Mouse (Mus musculus) lung, adult 2 months (tissue): ENCODE data around the gene Klk1b8. TPM values are rescaled to one million over a fixed set of nuclear protein-coding genes. Genes with fewer than 3 reads are reported as not detected.
"Not testable (repeated sequence)": the region's sequence is repeated elsewhere in the genome, so short reads cannot be mapped to it uniquely, and the experiment has no call there.

Experiments
- DNase-seq: peaks from one replicate; pipeline ENCODE4 v3.0.0; 2022
- H3K4me1 ChIP-seq: fragments of 200-500 bp; 2 replicates; pipeline ENCODE4 v1.6.1; 2011; ENCODE audit warnings: low read length; ENCODE audit not compliant: control insufficient read depth, insufficient read depth
- H3K4me3 ChIP-seq: fragments of 200-500 bp; replicated peaks from 2 replicates; pipeline ENCODE3; 2011; ENCODE audit warnings: low read depth, mild to moderate bottlenecking, control low read depth, low read length; ENCODE audit errors: extremely low read depth
- CTCF ChIP-seq: fragments of 200-500 bp; IDR thresholded peaks from 2 replicates; pipeline ENCODE4 v1.5.1; 2011; ENCODE audit warnings: mild to moderate bottlenecking, low read length, control low read depth; ENCODE audit not compliant: insufficient read depth
- POLR2A ChIP-seq: fragments of 200-500 bp; IDR thresholded peaks from 2 replicates; pipeline ENCODE4 v1.6.1; 2011; ENCODE audit warnings: low read depth, mild to moderate bottlenecking, control low read depth, low read length, borderline replicate concordance; ENCODE audit errors: extremely low read depth
- WGBS: fragments of 180-500 bp; shearing (Covaris S2); methylation state at CpG from one replicate; pipeline ENCODE4 v1.1.7; 2018; 5-methylcytosine and 5-hydroxymethylcytosine counted together
- polyA plus RNA-seq: library from polyadenylated mRNA; depleted of rRNA; stranded (reverse); fragments of >200 nt; gene quantifications from 2 replicates; pipeline ENCODE4 v1.2.3, GENCODE M21; 2012; rRNA removed

The Klk1b8 gene
- polyA plus RNA-seq, 1 experiment, result not detected

DNA sequence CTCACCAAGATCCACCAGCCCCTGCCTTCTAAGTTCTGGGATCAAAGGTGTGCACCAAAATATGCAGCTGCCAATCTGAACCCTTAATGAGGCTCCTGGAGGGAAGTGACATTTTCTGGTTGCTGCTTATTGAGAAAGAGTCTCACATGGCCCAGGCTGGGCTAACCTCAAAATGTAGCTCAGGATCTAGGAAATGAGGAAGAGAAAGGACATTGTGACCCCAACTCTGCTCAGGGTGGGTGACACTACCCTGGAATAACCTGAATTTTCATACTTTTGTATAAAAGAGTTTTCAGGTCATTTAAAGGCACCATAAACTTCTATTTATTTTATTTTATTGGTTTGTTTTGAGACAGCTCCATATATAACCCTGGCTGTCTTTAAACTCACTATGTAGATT lies 35.2 kb downstream of the Klk1b8 start:
- no peak overlapping the region for H3K4me3 ChIP-seq
- TF ChIP-seq CTCF (no peak), POLR2A (no peak)
- no peak for DNase-seq
- no peaks in the 10 kb centered on the region for H3K4me1 ChIP-seq

DNA sequence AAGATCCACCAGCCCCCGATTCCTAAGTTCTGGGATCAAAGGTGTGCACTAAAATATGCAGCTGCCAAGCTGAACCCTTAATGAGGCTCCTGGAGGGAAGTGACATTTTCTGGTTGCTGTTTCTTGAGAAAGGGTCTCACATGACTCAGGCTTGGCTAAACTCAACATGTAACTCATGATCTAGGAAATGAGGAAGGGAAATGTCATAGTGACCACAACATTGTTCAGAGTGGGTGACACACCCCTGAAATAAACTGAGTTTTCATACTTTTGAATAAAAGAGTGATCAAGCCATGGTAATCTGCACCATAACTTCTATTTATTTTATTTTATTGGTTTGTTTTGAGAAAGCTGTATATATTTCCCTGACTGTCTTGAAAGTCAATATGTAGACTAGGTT lies 44.4 kb downstream of the Klk1b8 start:
- not testable (repeated sequence) for DNase-seq, H3K4me1 ChIP-seq, H3K4me3 ChIP-seq
- 49% methylated on average over 1 of the region's 1 CpGs for WGBS

DNA sequence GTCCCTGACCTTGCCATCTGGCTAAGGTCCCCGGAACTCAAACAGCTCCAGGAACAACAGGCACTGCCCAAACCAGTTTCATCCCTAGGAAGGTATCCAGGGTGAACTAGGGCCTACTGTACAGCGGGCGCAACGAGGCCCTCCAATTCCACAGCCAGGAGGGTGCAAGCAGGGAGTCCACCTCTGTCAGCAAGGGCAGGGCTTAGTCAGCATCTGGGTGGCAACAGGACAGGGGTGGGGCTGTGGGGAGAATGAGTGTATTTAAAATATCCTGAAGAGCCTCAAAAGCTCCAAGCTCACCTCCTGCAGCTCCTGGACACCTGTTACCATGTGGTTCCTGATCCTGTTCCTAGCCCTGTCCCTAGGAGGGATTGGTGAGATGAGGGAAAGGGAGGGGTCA lies 45.1 kb downstream of the Klk1b8 start, which contains the start of gene Klk1b11:
Gene Klk1b11 (plus strand): TSS at position 301 of the 400 bp plus-strand sequence.
- not testable (repeated sequence) for DNase-seq, H3K4me1 ChIP-seq, H3K4me3 ChIP-seq
- WGBS, result 72% methylated on average over 4 of the region's 4 CpGs

Other genes starting within 250 kb of the Klk1b8 start
- 8.4 and 35.6 TPM in 2 replicates for gene Klk13, start 238.1 kb upstream of the Klk1b8 start, polyA plus RNA-seq
- gene Klk12, start 181.8 kb upstream of the Klk1b8 start, polyA plus RNA-seq, result 5.8 TPM in 1 of 2 replicates, not detected in the other
- gene Klk11, start 176.1 kb upstream of the Klk1b8 start, polyA plus RNA-seq, result 3.2 and 26.4 TPM in 2 replicates
- gene Klk10, start 169.6 kb upstream of the Klk1b8 start, polyA plus RNA-seq, result 1.7 and 117 TPM in 2 replicates
- 11.6 TPM in 1 of 2 replicates, not detected in the other for gene Klk9, start 158.8 kb upstream of the Klk1b8 start, polyA plus RNA-seq
- gene Klk8, start 153.1 kb upstream of the Klk1b8 start, polyA plus RNA-seq, result 14.5 and 23.8 TPM in 2 replicates
- 4.6 TPM in 1 of 2 replicates, not detected in the other for gene Klk7, start 139.4 kb upstream of the Klk1b8 start, polyA plus RNA-seq
- gene Klk6, start 126.2 kb upstream of the Klk1b8 start, polyA plus RNA-seq, result 0.13 TPM in 1 of 2 replicates, not detected in the other
- gene Klk5, start 108.7 kb upstream of the Klk1b8 start, polyA plus RNA-seq, result 2.7 TPM in 1 of 2 replicates, not detected in the other
- not detected in 2 replicates for gene Klk4, start 69.5 kb upstream of the Klk1b8 start, polyA plus RNA-seq
- not detected in 2 replicates for gene Klk15, start 16.9 kb upstream of the Klk1b8 start, polyA plus RNA-seq
- not detected in 2 replicates for gene Klk1b1, start 16.1 kb downstream of the Klk1b8 start, polyA plus RNA-seq
- gene Klk1b9, start 25.4 kb downstream of the Klk1b8 start, polyA plus RNA-seq, result not detected in 2 replicates
- not detected in 2 replicates for gene Klk1b11, start 45.2 kb downstream of the Klk1b8 start, polyA plus RNA-seq
- 0.11 TPM in 1 of 2 replicates, not detected in the other for gene Klk1b26, start 61.5 kb downstream of the Klk1b8 start, polyA plus RNA-seq
- 0.19 and 0.23 TPM in 2 replicates for gene Klk1b27, start 101.6 kb downstream of the Klk1b8 start, polyA plus RNA-seq
- not detected in 2 replicates for gene Klk1b21, start 151.7 kb downstream of the Klk1b8 start, polyA plus RNA-seq
- gene Klk1b22, start 162.0 kb downstream of the Klk1b8 start, polyA plus RNA-seq, result not detected in 2 replicates
- gene Klk1b16, start 186.1 kb downstream of the Klk1b8 start, polyA plus RNA-seq, result not detected in 2 replicates
- not detected in 2 replicates for gene Klk1b24, start 237.6 kb downstream of the Klk1b8 start, polyA plus RNA-seq
- gene Klk1b3, start 247.5 kb downstream of the Klk1b8 start, polyA plus RNA-seq, result not detected in 2 replicates